Mouse (Mus musculus): ENCODE data around the gene Glis3. TPM values are rescaled to one million over a fixed set of nuclear protein-coding genes. Genes with fewer than 3 reads are reported as not detected.

Glis3 gene
- polyA plus RNA-seq, 1 experiment from 2014 or later, result 4.4 TPM

DNA sequence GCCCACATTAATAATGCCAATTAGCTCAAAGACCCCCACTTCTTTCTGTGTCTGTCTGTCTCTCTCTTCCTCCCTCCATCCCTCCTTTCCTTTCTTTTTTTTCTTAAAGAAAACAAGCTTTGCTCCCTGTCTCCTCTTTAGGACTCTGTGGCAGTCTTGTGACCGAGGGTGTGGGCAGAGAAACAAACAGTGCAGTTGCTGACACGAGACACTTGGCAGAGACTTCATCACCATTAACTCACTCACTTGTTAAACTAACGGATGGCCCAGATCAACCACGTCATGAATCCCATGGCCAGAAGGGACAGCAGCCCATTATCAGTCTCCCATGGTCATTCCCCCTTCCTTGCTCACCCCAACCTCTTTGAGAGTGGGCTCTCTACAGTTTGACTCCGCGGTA lies 276.9 kb downstream of the Glis3 start:
- no peaks in the 10 kb centered on the region for H3K27me3 ChIP-seq (ENCODE audit: control insufficient read depth, insufficient read depth, low read length)
- ATAC-seq (ENCODE audit: low FRiP score, low TSS enrichment), result no peak
- H3K4me1 ChIP-seq (ENCODE audit: control insufficient read depth, insufficient read depth, low read length), result no peaks in the 10 kb centered on the region
- no peak overlapping the region for H3K9ac ChIP-seq (replicated peaks; ENCODE audit: low read length)
- no peak overlapping the region for H3K27ac ChIP-seq (replicated peaks; ENCODE audit: low read depth, low read length)
- WGBS, result 83% methylated on average over 6 of the region's 6 CpGs
- H3K9me3 ChIP-seq (ENCODE audit: control insufficient read depth, low read length), result no peaks in the 10 kb centered on the region
- no peak overlapping the region for H3K4me3 ChIP-seq (replicated peaks; ENCODE audit: low read depth, low read length)
- H3K4me2 ChIP-seq (ENCODE audit: low read length), result no peak overlapping the region
- no peak for DNase-seq
- H3K36me3 ChIP-seq (ENCODE audit: control insufficient read depth, insufficient read depth, low read length), result no peaks in the 10 kb centered on the region

DNA sequence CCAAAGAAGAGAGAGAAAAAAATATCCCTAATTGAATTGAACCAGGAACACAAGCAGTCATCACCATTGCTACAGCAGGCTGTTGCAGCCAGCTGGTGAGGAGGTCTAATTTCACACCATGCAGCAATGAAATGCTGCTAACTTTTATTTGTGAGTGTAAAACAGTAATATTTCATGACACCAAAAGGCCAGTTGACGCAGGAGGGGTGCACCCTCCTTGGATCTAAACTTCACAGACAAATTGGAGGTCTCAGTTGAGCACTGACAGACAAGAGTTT lies 284.4 kb downstream of the Glis3 start:
- Histone ChIP-seq H3K9ac (replicated peaks; ENCODE audit: low read length) (no peak overlapping the region), H3K4me3 (replicated peaks; ENCODE audit: low read depth, low read length) (no peak overlapping the region), H3K27ac (replicated peaks; ENCODE audit: low read depth, low read length) (no peak overlapping the region), H3K4me2 (ENCODE audit: low read length) (no peak overlapping the region), H3K9me3 (ENCODE audit: control insufficient read depth, low read length) (no peaks in the 10 kb centered on the region), H3K27me3 (ENCODE audit: control insufficient read depth, insufficient read depth, low read length) (no peaks in the 10 kb centered on the region), H3K36me3 (ENCODE audit: control insufficient read depth, insufficient read depth, low read length) (no peaks in the 10 kb centered on the region), H3K4me1 (ENCODE audit: control insufficient read depth, insufficient read depth, low read length) (peaks cover 7% of the 10 kb centered on the region)
- ATAC-seq (ENCODE audit: low FRiP score, low TSS enrichment) (no peak), DNase-seq (no peak)
- WGBS, result 64% methylated on average over 1 of the region's 1 CpGs

DNA sequence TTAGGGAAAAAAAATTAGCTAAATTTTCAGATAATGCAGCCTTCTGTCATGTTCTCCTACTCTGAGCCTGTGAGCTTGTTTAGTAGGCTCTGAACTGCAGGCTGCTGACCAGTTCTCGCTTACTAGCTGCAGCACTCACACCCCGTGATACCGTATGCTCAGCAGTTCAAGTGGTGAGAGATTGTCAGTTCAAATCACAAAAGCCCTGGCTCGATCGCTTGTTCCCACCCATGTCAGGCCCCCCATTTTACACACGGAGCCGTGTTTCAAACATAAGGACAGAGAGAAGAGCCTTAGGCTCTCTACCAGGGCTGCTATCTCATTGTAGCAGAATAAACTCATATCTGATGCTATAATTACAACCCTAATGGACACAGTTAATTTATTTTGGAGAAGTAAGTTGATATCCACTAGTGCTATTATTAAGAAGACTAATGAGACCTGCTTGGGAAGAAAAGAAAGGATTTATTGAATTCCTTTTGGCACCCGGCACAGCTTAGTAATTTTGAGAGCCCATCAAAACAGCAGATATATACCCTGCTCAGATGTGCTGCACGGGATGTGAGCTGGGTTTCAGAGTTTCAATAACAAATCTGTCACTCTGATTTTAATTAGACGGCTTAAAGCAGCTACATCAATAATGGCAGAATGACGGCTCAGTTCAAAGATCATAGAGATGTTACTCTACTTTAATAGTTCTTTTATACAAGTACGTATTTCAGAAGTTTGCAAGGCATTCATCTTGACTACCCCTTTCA lies 284.9 kb downstream of the Glis3 start:
- H3K27me3 ChIP-seq (ENCODE audit: control insufficient read depth, insufficient read depth, low read length), result no peaks in the 10 kb centered on the region
- no peaks in the 10 kb centered on the region for H3K36me3 ChIP-seq (ENCODE audit: control insufficient read depth, insufficient read depth, low read length)
- H3K9me3 ChIP-seq (ENCODE audit: control insufficient read depth, low read length), result no peaks in the 10 kb centered on the region
- ATAC-seq (ENCODE audit: low FRiP score, low TSS enrichment), result no peak
- peaks cover 7% of the 10 kb centered on the region for H3K4me1 ChIP-seq (ENCODE audit: control insufficient read depth, insufficient read depth, low read length)
- H3K27ac ChIP-seq (replicated peaks; ENCODE audit: low read depth, low read length), result no peak overlapping the region; the same call in 1 of the 2 replicates
- peak; percentile 50 for DNase-seq
- no peak overlapping the region for H3K9ac ChIP-seq (replicated peaks; ENCODE audit: low read length)
- WGBS, result 15% methylated on average over 12 of the region's 12 CpGs
- H3K4me3 ChIP-seq (replicated peaks; ENCODE audit: low read depth, low read length), result no peak overlapping the region
- no peak overlapping the region; the same call in 1 of the 2 replicates for H3K4me2 ChIP-seq (ENCODE audit: low read length)

DNA sequence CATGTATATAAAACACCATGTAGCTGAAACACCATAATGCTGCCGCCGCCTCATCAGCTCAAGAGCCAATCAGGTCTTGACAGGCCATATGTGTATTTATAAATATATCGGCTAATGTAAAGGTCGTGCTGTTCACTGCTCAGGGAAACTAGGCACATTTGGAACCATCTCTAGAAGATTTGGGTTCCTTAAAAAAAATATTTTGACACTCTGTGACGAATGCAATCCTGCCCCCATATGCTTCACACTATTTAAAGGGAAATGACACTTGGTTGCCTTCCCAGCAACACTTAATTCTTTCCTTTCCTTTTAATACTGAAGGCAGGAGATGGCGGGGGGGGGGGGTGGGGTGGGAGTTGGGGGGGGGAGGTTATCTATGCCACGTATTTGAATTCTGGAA lies 286.1 kb downstream of the Glis3 start:
- Histone ChIP-seq H3K9me3 (ENCODE audit: control insufficient read depth, low read length) (no peaks in the 10 kb centered on the region), H3K4me1 (ENCODE audit: control insufficient read depth, insufficient read depth, low read length) (peaks cover 7% of the 10 kb centered on the region), H3K4me3 (replicated peaks; ENCODE audit: low read depth, low read length) (no peak overlapping the region), H3K9ac (replicated peaks; ENCODE audit: low read length) (no peak overlapping the region), H3K27me3 (ENCODE audit: control insufficient read depth, insufficient read depth, low read length) (no peaks in the 10 kb centered on the region), H3K27ac (replicated peaks; ENCODE audit: low read depth, low read length) (no peak overlapping the region), H3K36me3 (ENCODE audit: control insufficient read depth, insufficient read depth, low read length) (no peaks in the 10 kb centered on the region), H3K4me2 (ENCODE audit: low read length) (no peak overlapping the region)
- WGBS, result 90% methylated on average over 7 of the region's 7 CpGs
- DNase-seq, result no peak
- ATAC-seq (ENCODE audit: low FRiP score, low TSS enrichment), result no peak

DNA sequence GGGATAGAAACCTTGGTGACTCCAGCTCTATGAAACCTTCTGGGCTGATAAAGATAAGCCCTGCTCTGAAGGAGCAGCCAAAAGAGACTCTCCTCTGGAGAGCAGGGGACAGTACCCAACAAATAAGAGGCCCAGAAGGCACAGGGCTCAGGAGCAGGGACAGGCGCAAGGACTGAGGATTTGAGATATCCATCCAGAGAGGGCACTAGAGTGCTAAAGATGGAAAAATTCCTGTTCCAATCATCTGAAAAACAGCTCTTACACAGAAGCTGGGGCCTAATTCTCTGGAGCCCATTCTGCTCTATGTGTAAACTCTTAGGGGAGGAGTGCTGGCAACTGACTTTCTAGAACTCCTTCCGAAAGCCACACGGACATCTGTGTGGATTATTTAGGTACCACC lies 287.0 kb downstream of the Glis3 start:
- Histone ChIP-seq H3K9me3 (ENCODE audit: control insufficient read depth, low read length) (no peaks in the 10 kb centered on the region), H3K27me3 (ENCODE audit: control insufficient read depth, insufficient read depth, low read length) (no peaks in the 10 kb centered on the region), H3K9ac (replicated peaks; ENCODE audit: low read length) (no peak overlapping the region), H3K4me1 (ENCODE audit: control insufficient read depth, insufficient read depth, low read length) (peaks cover 7% of the 10 kb centered on the region), H3K36me3 (ENCODE audit: control insufficient read depth, insufficient read depth, low read length) (no peaks in the 10 kb centered on the region), H3K27ac (replicated peaks; ENCODE audit: low read depth, low read length) (no peak overlapping the region), H3K4me3 (replicated peaks; ENCODE audit: low read depth, low read length) (no peak overlapping the region), H3K4me2 (ENCODE audit: low read length) (no peak overlapping the region)
- 84% methylated on average over 3 of the region's 3 CpGs for WGBS
- ATAC-seq (ENCODE audit: low FRiP score, low TSS enrichment), result no peak
- DNase-seq, result peak; percentile 24

DNA sequence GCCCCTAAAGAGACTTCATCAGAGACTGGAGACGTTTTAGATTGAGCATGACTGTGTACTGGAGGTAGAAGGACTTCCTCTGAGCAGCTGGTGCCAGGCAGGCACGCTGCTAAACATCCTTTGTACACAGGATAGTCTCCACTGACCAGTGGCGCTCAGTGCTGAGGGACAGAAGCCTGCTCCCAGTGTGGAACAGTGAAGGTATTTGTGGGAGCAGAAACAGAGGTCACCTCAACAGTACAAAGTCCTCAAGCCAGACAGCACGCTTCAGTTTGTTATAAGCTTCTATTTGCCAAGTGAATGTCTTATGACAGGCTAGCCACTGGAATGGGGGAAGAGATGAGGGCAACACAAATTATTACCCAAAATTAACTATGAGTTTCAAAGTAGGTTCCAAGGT lies 289.0 kb downstream of the Glis3 start:
- no peak overlapping the region for H3K4me2 ChIP-seq (ENCODE audit: low read length)
- no peak for DNase-seq
- WGBS, result 73% methylated on average over 4 of the region's 4 CpGs
- no peaks in the 10 kb centered on the region for H3K9me3 ChIP-seq (ENCODE audit: control insufficient read depth, low read length)
- H3K4me3 ChIP-seq (replicated peaks; ENCODE audit: low read depth, low read length), result no peak overlapping the region
- H3K4me1 ChIP-seq (ENCODE audit: control insufficient read depth, insufficient read depth, low read length), result peaks cover 7% of the 10 kb centered on the region
- no peaks in the 10 kb centered on the region for H3K36me3 ChIP-seq (ENCODE audit: control insufficient read depth, insufficient read depth, low read length)
- H3K27me3 ChIP-seq (ENCODE audit: control insufficient read depth, insufficient read depth, low read length), result no peaks in the 10 kb centered on the region
- no peak for ATAC-seq (ENCODE audit: low FRiP score, low TSS enrichment)
- no peak overlapping the region for H3K9ac ChIP-seq (replicated peaks; ENCODE audit: low read length)
- no peak overlapping the region for H3K27ac ChIP-seq (replicated peaks; ENCODE audit: low read depth, low read length)

DNA sequence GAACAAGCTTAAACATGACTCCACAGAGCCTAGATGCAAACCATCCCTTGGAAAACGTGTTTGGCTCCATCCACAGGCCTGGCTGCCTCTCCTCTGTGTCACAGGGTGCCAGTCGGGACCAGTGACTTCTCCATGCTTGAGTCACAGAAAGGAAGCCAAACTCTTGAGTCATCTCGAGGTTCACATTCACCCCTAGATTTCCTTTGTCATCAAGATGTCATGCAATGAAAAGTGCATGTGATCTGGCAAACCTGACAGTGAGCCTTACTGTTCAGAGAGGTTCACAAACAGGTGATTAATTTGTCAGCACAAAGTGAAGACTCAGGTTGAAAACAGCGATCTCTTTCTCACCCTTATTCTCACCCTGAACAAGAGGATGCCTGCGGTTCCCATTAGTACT lies 290.7 kb downstream of the Glis3 start:
- 73% methylated on average over 5 of the region's 5 CpGs for WGBS
- ATAC-seq (ENCODE audit: low FRiP score, low TSS enrichment), result no peak
- DNase-seq, result no peak
- Histone ChIP-seq H3K9me3 (ENCODE audit: control insufficient read depth, low read length) (no peaks in the 10 kb centered on the region), H3K27ac (replicated peaks; ENCODE audit: low read depth, low read length) (no peak overlapping the region), H3K4me3 (replicated peaks; ENCODE audit: low read depth, low read length) (no peak overlapping the region), H3K27me3 (ENCODE audit: control insufficient read depth, insufficient read depth, low read length) (no peaks in the 10 kb centered on the region), H3K9ac (replicated peaks; ENCODE audit: low read length) (no peak overlapping the region), H3K4me2 (ENCODE audit: low read length) (no peak overlapping the region), H3K36me3 (ENCODE audit: control insufficient read depth, insufficient read depth, low read length) (no peaks in the 10 kb centered on the region), H3K4me1 (ENCODE audit: control insufficient read depth, insufficient read depth, low read length) (no peaks in the 10 kb centered on the region)

DNA sequence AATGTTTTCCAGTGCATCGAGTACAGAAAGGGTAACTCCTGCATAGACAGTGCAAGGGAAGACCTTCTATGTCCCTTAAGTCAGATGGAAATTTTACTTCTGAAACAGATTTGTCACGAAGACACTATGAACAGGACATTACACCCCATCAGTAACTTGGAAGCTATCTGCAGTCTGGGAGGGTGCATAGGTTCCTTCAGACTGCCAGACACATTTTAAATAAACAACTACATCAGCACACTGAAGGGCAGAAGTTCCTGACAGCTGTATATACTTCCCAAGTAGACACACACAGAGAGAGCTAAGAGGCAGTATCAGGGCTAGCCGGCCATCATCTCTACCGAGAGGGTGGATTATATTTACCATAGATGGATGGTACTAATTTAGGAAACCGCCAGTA lies 296.5 kb downstream of the Glis3 start:
- ATAC-seq (ENCODE audit: low FRiP score, low TSS enrichment) (no peak), DNase-seq (no peak)
- peaks cover 20% of the 10 kb centered on the region for H3K4me1 ChIP-seq (ENCODE audit: control insufficient read depth, insufficient read depth, low read length)
- no peak overlapping the region for H3K4me2 ChIP-seq (ENCODE audit: low read length)
- H3K4me3 ChIP-seq (replicated peaks; ENCODE audit: low read depth, low read length), result no peak overlapping the region
- H3K9ac ChIP-seq (replicated peaks; ENCODE audit: low read length), result no peak overlapping the region
- 88% methylated on average over 5 of the region's 5 CpGs for WGBS
- H3K9me3 ChIP-seq (ENCODE audit: control insufficient read depth, low read length), result no peaks in the 10 kb centered on the region
- peaks cover 5% of the 10 kb centered on the region for H3K27me3 ChIP-seq (ENCODE audit: control insufficient read depth, insufficient read depth, low read length)
- H3K27ac ChIP-seq (replicated peaks; ENCODE audit: low read depth, low read length), result no peak overlapping the region
- no peaks in the 10 kb centered on the region for H3K36me3 ChIP-seq (ENCODE audit: control insufficient read depth, insufficient read depth, low read length)

DNA sequence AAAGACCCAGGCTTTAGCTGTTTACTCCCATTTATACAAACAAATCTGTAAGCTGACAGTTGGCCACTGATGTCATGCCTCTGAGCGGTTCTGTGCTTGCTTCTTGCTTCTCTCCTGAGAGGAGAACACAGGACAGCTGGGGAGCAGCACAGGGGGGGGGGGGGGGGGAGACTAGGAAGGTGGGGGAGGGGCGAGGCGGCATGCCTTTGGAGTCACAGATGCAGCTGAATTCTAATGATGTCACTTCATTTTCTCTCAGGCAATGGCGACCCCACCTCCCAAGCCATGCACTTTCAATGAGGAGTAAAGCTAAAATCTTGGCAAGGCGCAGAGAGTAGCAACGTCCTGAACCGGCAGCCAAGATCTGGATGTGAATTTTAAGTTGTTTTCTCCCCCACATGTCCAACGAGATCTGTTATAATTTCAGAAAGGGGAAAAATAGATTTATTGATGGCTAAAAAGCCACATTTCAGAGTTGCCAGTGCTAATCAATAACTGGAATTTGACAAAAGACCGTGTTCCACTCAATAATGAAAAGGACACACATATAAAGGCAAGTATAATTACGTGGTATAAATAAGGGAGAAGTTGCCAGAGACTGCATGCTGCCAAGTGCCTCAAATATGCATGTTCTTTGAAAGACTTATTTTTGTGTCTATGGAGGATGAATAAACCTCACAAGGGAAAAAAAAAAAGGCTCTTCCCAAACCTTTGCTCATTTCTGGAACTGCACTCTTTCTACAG lies 297.5 kb downstream of the Glis3 start:
- peak; percentile 53 for ATAC-seq (ENCODE audit: low FRiP score, low TSS enrichment)
- 15% methylated on average over 10 of the region's 10 CpGs for WGBS

More for the DNA sequence above, 297.5 kb downstream of the Glis3 start:
- H3K27me3 ChIP-seq (ENCODE audit: control insufficient read depth, insufficient read depth, low read length), result peaks cover 5% of the 10 kb centered on the region
- H3K9me3 ChIP-seq (ENCODE audit: control insufficient read depth, low read length), result no peaks in the 10 kb centered on the region
- no peak overlapping the region for H3K4me2 ChIP-seq (ENCODE audit: low read length)
- no peaks in the 10 kb centered on the region for H3K36me3 ChIP-seq (ENCODE audit: control insufficient read depth, insufficient read depth, low read length)
- H3K9ac ChIP-seq (replicated peaks; ENCODE audit: low read length), result no peak overlapping the region
- H3K4me1 ChIP-seq (ENCODE audit: control insufficient read depth, insufficient read depth, low read length), result peaks cover 20% of the 10 kb centered on the region
- H3K4me3 ChIP-seq (replicated peaks; ENCODE audit: low read depth, low read length), result no peak overlapping the region
- peak; percentile 76 for DNase-seq
- no peak overlapping the region for H3K27ac ChIP-seq (replicated peaks; ENCODE audit: low read depth, low read length)

Data from midbrain, embryonic 14.5 days (tissue).